Mouse (Mus musculus) spleen, adult 2 months (tissue): Measurements from ENCODE around the gene Tnni3.

Experiments used
- CTCF ChIP-seq: fragments of 200-500 bp; IDR thresholded peaks from 2 replicates; pipeline ENCODE4 v1.5.1; 2011; ENCODE audit warnings: mild to moderate bottlenecking, inconsistent platforms; ENCODE audit not compliant: insufficient read depth, insufficient read length, insufficient replicate concordance; ENCODE audit errors: extremely low read depth
- POLR2A ChIP-seq: fragments of 200-500 bp; IDR thresholded peaks from 2 replicates; pipeline ENCODE4 v1.6.1; 2011; ENCODE audit warnings: low read depth, low read length, inconsistent platforms

DNA sequence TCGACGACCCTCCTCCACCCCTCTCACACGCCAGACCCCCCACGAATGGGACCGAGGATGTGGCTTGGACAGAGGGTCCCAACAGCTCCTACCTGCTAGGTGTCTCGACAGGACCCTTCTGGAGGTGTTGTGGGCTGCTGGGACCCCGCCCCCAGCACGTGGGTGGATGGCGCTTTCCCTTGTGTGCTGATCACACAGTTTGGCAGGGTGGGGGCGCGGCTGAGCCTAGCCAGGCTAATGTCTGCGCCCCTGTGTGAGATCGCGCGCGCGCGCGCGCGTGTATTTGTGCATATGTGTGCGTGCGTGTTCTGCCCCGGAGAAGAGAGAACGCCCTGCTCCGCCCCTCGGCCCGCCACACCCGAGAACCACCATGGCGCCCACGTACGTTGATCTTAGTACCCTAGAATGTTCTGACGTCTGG, 23.2 kb upstream of the Tnni3 start, which contains the start of gene Syt5:
- no peak for TF ChIP-seq CTCF
- no peak for TF ChIP-seq POLR2A
